Mouse (Mus musculus): Measurements from ENCODE around the gene Mcub. TPM values are rescaled to one million over a fixed set of nuclear protein-coding genes. Genes with fewer than 3 reads are reported as not detected.

Mcub gene
- polyA plus RNA-seq, 1 experiment from 2014 or later: 8.7 TPM

- H3K9me3 ChIP-seq (ENCODE audit: control insufficient read depth, low read length): no peaks in the 10 kb centered on the region
- WGBS: 74% methylated on average over 3 of the region's 3 CpGs
Measured at GRCm38 (mm10) chr3:129917424-129917823, 52.6 kb downstream of the Mcub start.

GRCm38 (mm10) chr3:129913241-129913640 is 56.8 kb downstream of the Mcub start:
- WGBS: 91% methylated on average over 13 of the region's 13 CpGs
- no peak for ATAC-seq (ENCODE audit: low FRiP score, low TSS enrichment)
- peaks cover 15% of the 10 kb centered on the region; the same call in 1 of the 2 replicates for H3K36me3 ChIP-seq (ENCODE audit: control insufficient read depth, insufficient read depth, low read length)

More at GRCm38 (mm10) chr3:129917424-129917823, 52.6 kb downstream of the Mcub start:
- DNase-seq (ENCODE audit: low spot score) (no peak), ATAC-seq (ENCODE audit: low FRiP score, low TSS enrichment) (no peak)
- H3K27me3 ChIP-seq (ENCODE audit: control insufficient read depth, insufficient read depth, low read length): no peaks in the 10 kb centered on the region
- no peaks in the 10 kb centered on the region for H3K4me1 ChIP-seq (replicated peaks; ENCODE audit: control insufficient read depth, insufficient read depth)
- H3K9ac ChIP-seq (ENCODE audit: low read length): no peak overlapping the region
- H3K36me3 ChIP-seq (ENCODE audit: control insufficient read depth, insufficient read depth, low read length): no peaks in the 10 kb centered on the region
- H3K4me2 ChIP-seq (replicated peaks; ENCODE audit: low read depth): no peak overlapping the region
- no peak for TF ChIP-seq CTCF (IDR thresholded peaks at IDR 0.05; ENCODE audit: low read depth)
- no peak for TF ChIP-seq EP300 (optimal IDR thresholded peaks at IDR 0.05)
- H3K4me3 ChIP-seq (ENCODE audit: low read depth, low read length): no peak overlapping the region
- no peak overlapping the region for H3K27ac ChIP-seq (replicated peaks)

GRCm38 (mm10) chr3:129912025-129912424 is 58.0 kb downstream of the Mcub start:
- H3K9me3 ChIP-seq (ENCODE audit: control insufficient read depth, low read length): no peaks in the 10 kb centered on the region
- no peak for ATAC-seq (ENCODE audit: low FRiP score, low TSS enrichment)
- no peak for DNase-seq (ENCODE audit: low spot score)
- H3K36me3 ChIP-seq (ENCODE audit: control insufficient read depth, insufficient read depth, low read length): peaks cover 15% of the 10 kb centered on the region; the same call in 1 of the 2 replicates
- no peak overlapping the region for H3K27ac ChIP-seq (replicated peaks)
- no peak overlapping the region for H3K4me3 ChIP-seq (ENCODE audit: low read depth, low read length)
- no peaks in the 10 kb centered on the region for H3K27me3 ChIP-seq (ENCODE audit: control insufficient read depth, insufficient read depth, low read length)
- H3K4me1 ChIP-seq (replicated peaks; ENCODE audit: control insufficient read depth, insufficient read depth): no peaks in the 10 kb centered on the region
- no peak for TF ChIP-seq EP300 (optimal IDR thresholded peaks at IDR 0.05)
- TF ChIP-seq CTCF (IDR thresholded peaks at IDR 0.05; ENCODE audit: low read depth): no peak
- H3K4me2 ChIP-seq (replicated peaks; ENCODE audit: low read depth): no peak overlapping the region
- 92% methylated on average over 14 of the region's 14 CpGs for WGBS
- H3K9ac ChIP-seq (ENCODE audit: low read length): no peak overlapping the region; the same call in 1 of the 2 replicates

More at GRCm38 (mm10) chr3:129913241-129913640, 56.8 kb downstream of the Mcub start:
- no peaks in the 10 kb centered on the region for H3K4me1 ChIP-seq (replicated peaks; ENCODE audit: control insufficient read depth, insufficient read depth)
- TF ChIP-seq EP300 (optimal IDR thresholded peaks at IDR 0.05) (no peak), CTCF (IDR thresholded peaks at IDR 0.05; ENCODE audit: low read depth) (no peak)
- no peaks in the 10 kb centered on the region for H3K9me3 ChIP-seq (ENCODE audit: control insufficient read depth, low read length)
- H3K4me2 ChIP-seq (replicated peaks; ENCODE audit: low read depth): no peak overlapping the region
- no peak overlapping the region for H3K4me3 ChIP-seq (ENCODE audit: low read depth, low read length)
- H3K27ac ChIP-seq (replicated peaks): no peak overlapping the region
- H3K9ac ChIP-seq (ENCODE audit: low read length): no peak overlapping the region
- no peak for DNase-seq (ENCODE audit: low spot score)
- H3K27me3 ChIP-seq (ENCODE audit: control insufficient read depth, insufficient read depth, low read length): no peaks in the 10 kb centered on the region

- Histone ChIP-seq H3K9ac (ENCODE audit: low read length) (no peak overlapping the region), H3K27me3 (ENCODE audit: control insufficient read depth, insufficient read depth, low read length) (no peaks in the 10 kb centered on the region), H3K9me3 (ENCODE audit: control insufficient read depth, low read length) (no peaks in the 10 kb centered on the region), H3K27ac (replicated peaks) (no peak overlapping the region), H3K4me2 (replicated peaks; ENCODE audit: low read depth) (no peak overlapping the region), H3K4me3 (ENCODE audit: low read depth, low read length) (no peak overlapping the region), H3K4me1 (replicated peaks; ENCODE audit: control insufficient read depth, insufficient read depth) (peaks cover 4% of the 10 kb centered on the region; the same call in 1 of the 2 replicates), H3K36me3 (ENCODE audit: control insufficient read depth, insufficient read depth, low read length) (peaks cover 3% of the 10 kb centered on the region; the same call in 1 of the 2 replicates)
- 61% methylated on average over 7 of the region's 7 CpGs for WGBS
- no peak for DNase-seq (ENCODE audit: low spot score)
- TF ChIP-seq EP300 (optimal IDR thresholded peaks at IDR 0.05) (no peak), CTCF (IDR thresholded peaks at IDR 0.05; ENCODE audit: low read depth) (peak; percentile 10; the same call in 1 of the 2 replicates)
- no peak for ATAC-seq (ENCODE audit: low FRiP score, low TSS enrichment)
Measured at GRCm38 (mm10) chr3:129904381-129905132, 65.4 kb downstream of the Mcub start.

- 76% methylated on average over 8 of the region's 8 CpGs for WGBS
- DNase-seq (ENCODE audit: low spot score): peak; percentile 67
- ATAC-seq (ENCODE audit: low FRiP score, low TSS enrichment): peak; percentile 49
- Histone ChIP-seq H3K36me3 (ENCODE audit: control insufficient read depth, insufficient read depth, low read length) (peaks cover 2% of the 10 kb centered on the region; the same call in 1 of the 2 replicates), H3K9me3 (ENCODE audit: control insufficient read depth, low read length) (no peaks in the 10 kb centered on the region), H3K4me1 (replicated peaks; ENCODE audit: control insufficient read depth, insufficient read depth) (peaks cover 4% of the 10 kb centered on the region; the same call in 1 of the 2 replicates), H3K27ac (replicated peaks) (no peak overlapping the region), H3K4me2 (replicated peaks; ENCODE audit: low read depth) (no peak overlapping the region), H3K27me3 (ENCODE audit: control insufficient read depth, insufficient read depth, low read length) (no peaks in the 10 kb centered on the region), H3K9ac (ENCODE audit: low read length) (no peak overlapping the region), H3K4me3 (ENCODE audit: low read depth, low read length) (no peak overlapping the region)
- no peak for TF ChIP-seq CTCF (IDR thresholded peaks at IDR 0.05; ENCODE audit: low read depth)
- no peak for TF ChIP-seq EP300 (optimal IDR thresholded peaks at IDR 0.05)
Measured at GRCm38 (mm10) chr3:129903866-129904265, 66.1 kb downstream of the Mcub start.

- TF ChIP-seq CTCF (IDR thresholded peaks at IDR 0.05; ENCODE audit: low read depth): no peak
- no peak for TF ChIP-seq EP300 (optimal IDR thresholded peaks at IDR 0.05)
- Histone ChIP-seq H3K9ac (ENCODE audit: low read length) (no peak overlapping the region), H3K27me3 (ENCODE audit: control insufficient read depth, insufficient read depth, low read length) (no peaks in the 10 kb centered on the region), H3K36me3 (ENCODE audit: control insufficient read depth, insufficient read depth, low read length) (no peaks in the 10 kb centered on the region; the same call in 1 of the 2 replicates), H3K4me3 (ENCODE audit: low read depth, low read length) (no peak overlapping the region), H3K9me3 (ENCODE audit: control insufficient read depth, low read length) (no peaks in the 10 kb centered on the region), H3K27ac (replicated peaks) (no peak overlapping the region), H3K4me1 (replicated peaks; ENCODE audit: control insufficient read depth, insufficient read depth) (peaks cover 4% of the 10 kb centered on the region; the same call in 1 of the 2 replicates), H3K4me2 (replicated peaks; ENCODE audit: low read depth) (no peak overlapping the region; the same call in 1 of the 2 replicates)
- no peak for ATAC-seq (ENCODE audit: low FRiP score, low TSS enrichment)
- no peak for DNase-seq (ENCODE audit: low spot score)
- 76% methylated on average over 3 of the region's 3 CpGs for WGBS
Measured at GRCm38 (mm10) chr3:129903369-129903768, 66.6 kb downstream of the Mcub start.

Data from stomach, postnatal 0 days (tissue).